Mouse (Mus musculus): Measurements from ENCODE around the gene Atn1. TPM values are rescaled to one million over a fixed set of nuclear protein-coding genes. Genes with fewer than 3 reads are reported as not detected.

Atn1 gene
- polyA plus RNA-seq, 1 experiment from 2014 or later: 17.5 TPM

GRCm38 (mm10) chr6:124770511-124770910 is 14.2 kb upstream of the Atn1 start:
- Histone ChIP-seq H3K4me2 (replicated peaks; ENCODE audit: low read depth, low read length) (no peak overlapping the region), H3K36me3 (ENCODE audit: control insufficient read depth, insufficient read depth, low read length) (no peaks in the 10 kb centered on the region), H3K27ac (ENCODE audit: low read depth, low read length) (no peak overlapping the region), H3K4me1 (ENCODE audit: control insufficient read depth, insufficient read depth, low read length) (peaks cover 26% of the 10 kb centered on the region), H3K9me3 (ENCODE audit: control insufficient read depth, low read length) (no peaks in the 10 kb centered on the region), H3K9ac (ENCODE audit: low read depth, low read length) (no peak overlapping the region), H3K4me3 (ENCODE audit: low read length) (no peak overlapping the region), H3K27me3 (ENCODE audit: control insufficient read depth, insufficient read depth, low read length) (no peaks in the 10 kb centered on the region)
- WGBS: 81% methylated on average over 15 of the region's 15 CpGs
- ATAC-seq (ENCODE audit: low FRiP score, low TSS enrichment): no peak

GRCm38 (mm10) chr6:124770013-124770412 is 13.7 kb upstream of the Atn1 start:
- Histone ChIP-seq H3K4me2 (replicated peaks; ENCODE audit: low read depth, low read length) (peak overlapping the region; percentile 94), H3K4me3 (ENCODE audit: low read length) (peak overlapping the region; percentile 50), H3K9ac (ENCODE audit: low read depth, low read length) (peak overlapping the region; percentile 58; the same call in 1 of the 2 replicates), H3K27me3 (ENCODE audit: control insufficient read depth, insufficient read depth, low read length) (no peaks in the 10 kb centered on the region), H3K27ac (ENCODE audit: low read depth, low read length) (no peak overlapping the region), H3K9me3 (ENCODE audit: control insufficient read depth, low read length) (no peaks in the 10 kb centered on the region), H3K36me3 (ENCODE audit: control insufficient read depth, insufficient read depth, low read length) (no peaks in the 10 kb centered on the region), H3K4me1 (ENCODE audit: control insufficient read depth, insufficient read depth, low read length) (peaks cover 26% of the 10 kb centered on the region)
- ATAC-seq (ENCODE audit: low FRiP score, low TSS enrichment): no peak
- 34% methylated on average over 7 of the region's 7 CpGs for WGBS

- peak within 1 kb of the TSS; percentile 50 for H3K4me3 ChIP-seq (ENCODE audit: low read length)
- H3K9ac ChIP-seq (ENCODE audit: low read depth, low read length): peak within 1 kb of the TSS; percentile 58; the same call in 1 of the 2 replicates
- H3K4me1 ChIP-seq (ENCODE audit: control insufficient read depth, insufficient read depth, low read length): peaks cover 26% of the 10 kb centered on the region
- under 1% methylated on average over 45 of the region's 54 CpGs for WGBS
- no peaks in the 10 kb centered on the region for H3K9me3 ChIP-seq (ENCODE audit: control insufficient read depth, low read length)
- no peaks in the 10 kb centered on the region for H3K36me3 ChIP-seq (ENCODE audit: control insufficient read depth, insufficient read depth, low read length)
- H3K27me3 ChIP-seq (ENCODE audit: control insufficient read depth, insufficient read depth, low read length): no peaks in the 10 kb centered on the region
- peak; percentile 66 for ATAC-seq (ENCODE audit: low FRiP score, low TSS enrichment)
- H3K4me2 ChIP-seq (replicated peaks; ENCODE audit: low read depth, low read length): peak within 1 kb of the TSS; percentile 94
- no peak within 1 kb of the TSS for H3K27ac ChIP-seq (ENCODE audit: low read depth, low read length)
Observed at GRCm38 (mm10) chr6:124769101-124769765, 12.9 kb upstream of the Atn1 start, which contains the start of gene Eno2. Gene Eno2 (minus strand): TSS chr6:124769673.

- Histone ChIP-seq H3K9ac (ENCODE audit: low read depth, low read length) (peak overlapping the region; percentile 58; the same call in 1 of the 2 replicates), H3K27me3 (ENCODE audit: control insufficient read depth, insufficient read depth, low read length) (no peaks in the 10 kb centered on the region)
- 4% methylated on average over 9 of the region's 9 CpGs for WGBS
Observed at GRCm38 (mm10) chr6:124768704-124769044, 12.3 kb upstream of the Atn1 start.

GRCm38 (mm10) chr6:124767920-124768703 is 11.8 kb upstream of the Atn1 start:
- Histone ChIP-seq H3K9ac (ENCODE audit: low read depth, low read length) (peak overlapping the region; percentile 58), H3K4me3 (ENCODE audit: low read length) (peak overlapping the region; percentile 50), H3K27ac (ENCODE audit: low read depth, low read length) (peak overlapping the region; percentile 25; the same call in 1 of the 2 replicates), H3K4me2 (replicated peaks; ENCODE audit: low read depth, low read length) (peak overlapping the region; percentile 94), H3K4me1 (ENCODE audit: control insufficient read depth, insufficient read depth, low read length) (peaks cover 26% of the 10 kb centered on the region), H3K27me3 (ENCODE audit: control insufficient read depth, insufficient read depth, low read length) (no peaks in the 10 kb centered on the region), H3K36me3 (ENCODE audit: control insufficient read depth, insufficient read depth, low read length) (no peaks in the 10 kb centered on the region), H3K9me3 (ENCODE audit: control insufficient read depth, low read length) (no peaks in the 10 kb centered on the region)
- ATAC-seq (ENCODE audit: low FRiP score, low TSS enrichment): peak; percentile 56
- WGBS: 24% methylated on average over 18 of the region's 19 CpGs

More at GRCm38 (mm10) chr6:124768704-124769044, 12.3 kb upstream of the Atn1 start:
- peak overlapping the region; percentile 50 for H3K4me3 ChIP-seq (ENCODE audit: low read length)
- peak; percentile 13; the same call in 1 of the 2 replicates for ATAC-seq (ENCODE audit: low FRiP score, low TSS enrichment)
- H3K9me3 ChIP-seq (ENCODE audit: control insufficient read depth, low read length): no peaks in the 10 kb centered on the region
- peaks cover 26% of the 10 kb centered on the region for H3K4me1 ChIP-seq (ENCODE audit: control insufficient read depth, insufficient read depth, low read length)
- H3K36me3 ChIP-seq (ENCODE audit: control insufficient read depth, insufficient read depth, low read length): no peaks in the 10 kb centered on the region
- H3K4me2 ChIP-seq (replicated peaks; ENCODE audit: low read depth, low read length): peak overlapping the region; percentile 94
- no peak overlapping the region for H3K27ac ChIP-seq (ENCODE audit: low read depth, low read length)

GRCm38 (mm10) chr6:124767536-124767919 is 11.2 kb upstream of the Atn1 start:
- no peak for ATAC-seq (ENCODE audit: low FRiP score, low TSS enrichment)
- peak overlapping the region; percentile 25; the same call in 1 of the 2 replicates for H3K27ac ChIP-seq (ENCODE audit: low read depth, low read length)
- no peaks in the 10 kb centered on the region for H3K36me3 ChIP-seq (ENCODE audit: control insufficient read depth, insufficient read depth, low read length)
- H3K4me2 ChIP-seq (replicated peaks; ENCODE audit: low read depth, low read length): peak overlapping the region; percentile 94
- H3K27me3 ChIP-seq (ENCODE audit: control insufficient read depth, insufficient read depth, low read length): no peaks in the 10 kb centered on the region
- 32% methylated on average over 4 of the region's 4 CpGs for WGBS
- H3K9ac ChIP-seq (ENCODE audit: low read depth, low read length): peak overlapping the region; percentile 28; the same call in 1 of the 2 replicates
- H3K9me3 ChIP-seq (ENCODE audit: control insufficient read depth, low read length): no peaks in the 10 kb centered on the region
- H3K4me3 ChIP-seq (ENCODE audit: low read length): peak overlapping the region; percentile 10; the same call in 1 of the 2 replicates
- peaks cover 26% of the 10 kb centered on the region for H3K4me1 ChIP-seq (ENCODE audit: control insufficient read depth, insufficient read depth, low read length)

GRCm38 (mm10) chr6:124765951-124766350 is 9.6 kb upstream of the Atn1 start:
- WGBS: 90% methylated on average over 7 of the region's 7 CpGs
- H3K4me2 ChIP-seq (replicated peaks; ENCODE audit: low read depth, low read length): no peak overlapping the region
- ATAC-seq (ENCODE audit: low FRiP score, low TSS enrichment): no peak
- H3K27ac ChIP-seq (ENCODE audit: low read depth, low read length): no peak overlapping the region
- peaks cover 26% of the 10 kb centered on the region for H3K4me1 ChIP-seq (ENCODE audit: control insufficient read depth, insufficient read depth, low read length)
- H3K27me3 ChIP-seq (ENCODE audit: control insufficient read depth, insufficient read depth, low read length): no peaks in the 10 kb centered on the region
- no peak overlapping the region for H3K4me3 ChIP-seq (ENCODE audit: low read length)
- no peak overlapping the region for H3K9ac ChIP-seq (ENCODE audit: low read depth, low read length)
- no peaks in the 10 kb centered on the region for H3K9me3 ChIP-seq (ENCODE audit: control insufficient read depth, low read length)
- H3K36me3 ChIP-seq (ENCODE audit: control insufficient read depth, insufficient read depth, low read length): no peaks in the 10 kb centered on the region

GRCm38 (mm10) chr6:124759259-124759658 is 2.9 kb upstream of the Atn1 start:
- ATAC-seq (ENCODE audit: low FRiP score, low TSS enrichment): peak; percentile 8; the same call in 1 of the 2 replicates
- WGBS: 3% methylated on average over 5 of the region's 5 CpGs
- peaks cover 35% of the 10 kb centered on the region for H3K4me1 ChIP-seq (ENCODE audit: control insufficient read depth, insufficient read depth, low read length)
- peak overlapping the region; percentile 11; the same call in 1 of the 2 replicates for H3K4me3 ChIP-seq (ENCODE audit: low read length)
- H3K27ac ChIP-seq (ENCODE audit: low read depth, low read length): peak overlapping the region; percentile 98
- peak overlapping the region; percentile 70 for H3K4me2 ChIP-seq (replicated peaks; ENCODE audit: low read depth, low read length)
- no peaks in the 10 kb centered on the region for H3K36me3 ChIP-seq (ENCODE audit: control insufficient read depth, insufficient read depth, low read length)
- H3K9me3 ChIP-seq (ENCODE audit: control insufficient read depth, low read length): no peaks in the 10 kb centered on the region
- no peaks in the 10 kb centered on the region for H3K27me3 ChIP-seq (ENCODE audit: control insufficient read depth, insufficient read depth, low read length)
- H3K9ac ChIP-seq (ENCODE audit: low read depth, low read length): peak overlapping the region; percentile 38; the same call in 1 of the 2 replicates
